Mouse (Mus musculus): ENCODE data around the gene Tbc1d10c. TPM values are rescaled to one million over a fixed set of nuclear protein-coding genes. Genes with fewer than 3 reads are reported as not detected.
A peak's percentile ranks its signal among the peaks of the same experiment; 100 is the strongest.

Gene Tbc1d10c
- polyA plus RNA-seq, 1 experiment from 2014 or later: 0.58 TPM

- ATAC-seq: no peak
- Histone ChIP-seq H3K4me1 (ENCODE audit: control insufficient read depth, insufficient read depth, low read length) (peaks cover 13% of the 10 kb centered on the region), H3K9ac (ENCODE audit: low read depth, low read length) (no peak overlapping the region), H3K4me2 (ENCODE audit: low read length) (no peak overlapping the region), H3K36me3 (ENCODE audit: control insufficient read depth, insufficient read depth, low read length) (0 out of 2 replicates have a peak, but pooled peaks cover 2% of the 10 kb centered on the region), H3K27ac (ENCODE audit: low read length) (no peak overlapping the region), H3K9me3 (replicated peaks; ENCODE audit: control insufficient read depth, low read length, poor library complexity, severe bottlenecking) (no peaks in the 10 kb centered on the region), H3K4me3 (ENCODE audit: low read depth, low read length) (no peak overlapping the region), H3K27me3 (ENCODE audit: control insufficient read depth, insufficient read depth, low read depth, low read length) (no peaks in the 10 kb centered on the region)
- WGBS: 84% methylated on average over 12 of the region's 12 CpGs
Measured at GRCm38 (mm10) chr19:4189051-4189620, 1.9 kb downstream of the Tbc1d10c start.

DNA sequence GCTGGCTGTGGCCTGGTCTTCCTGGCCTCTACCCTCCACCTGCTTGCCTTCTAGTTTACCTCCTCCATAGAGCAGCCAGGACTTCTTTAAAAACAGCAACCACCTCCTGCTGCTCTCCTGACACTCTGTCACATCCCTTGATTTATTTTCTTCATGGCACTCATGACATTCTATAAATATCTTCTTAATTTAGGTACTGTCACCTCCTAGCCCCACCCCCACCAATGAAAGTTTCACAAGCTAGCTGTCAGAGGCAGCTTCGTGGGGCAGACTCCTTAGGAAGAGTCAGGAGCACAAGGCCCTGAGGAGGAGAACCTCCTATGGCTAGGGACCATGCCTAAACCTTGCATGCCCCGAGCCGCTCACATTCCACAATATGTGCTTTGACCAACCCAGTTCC lies 3.8 kb downstream of the Tbc1d10c start:
- 77% methylated on average over 3 of the region's 3 CpGs for WGBS
- no peak for ATAC-seq
- peaks cover 3% of the 10 kb centered on the region; the same call in 1 of the 2 replicates for H3K4me1 ChIP-seq (ENCODE audit: control insufficient read depth, insufficient read depth, low read length)

DNA sequence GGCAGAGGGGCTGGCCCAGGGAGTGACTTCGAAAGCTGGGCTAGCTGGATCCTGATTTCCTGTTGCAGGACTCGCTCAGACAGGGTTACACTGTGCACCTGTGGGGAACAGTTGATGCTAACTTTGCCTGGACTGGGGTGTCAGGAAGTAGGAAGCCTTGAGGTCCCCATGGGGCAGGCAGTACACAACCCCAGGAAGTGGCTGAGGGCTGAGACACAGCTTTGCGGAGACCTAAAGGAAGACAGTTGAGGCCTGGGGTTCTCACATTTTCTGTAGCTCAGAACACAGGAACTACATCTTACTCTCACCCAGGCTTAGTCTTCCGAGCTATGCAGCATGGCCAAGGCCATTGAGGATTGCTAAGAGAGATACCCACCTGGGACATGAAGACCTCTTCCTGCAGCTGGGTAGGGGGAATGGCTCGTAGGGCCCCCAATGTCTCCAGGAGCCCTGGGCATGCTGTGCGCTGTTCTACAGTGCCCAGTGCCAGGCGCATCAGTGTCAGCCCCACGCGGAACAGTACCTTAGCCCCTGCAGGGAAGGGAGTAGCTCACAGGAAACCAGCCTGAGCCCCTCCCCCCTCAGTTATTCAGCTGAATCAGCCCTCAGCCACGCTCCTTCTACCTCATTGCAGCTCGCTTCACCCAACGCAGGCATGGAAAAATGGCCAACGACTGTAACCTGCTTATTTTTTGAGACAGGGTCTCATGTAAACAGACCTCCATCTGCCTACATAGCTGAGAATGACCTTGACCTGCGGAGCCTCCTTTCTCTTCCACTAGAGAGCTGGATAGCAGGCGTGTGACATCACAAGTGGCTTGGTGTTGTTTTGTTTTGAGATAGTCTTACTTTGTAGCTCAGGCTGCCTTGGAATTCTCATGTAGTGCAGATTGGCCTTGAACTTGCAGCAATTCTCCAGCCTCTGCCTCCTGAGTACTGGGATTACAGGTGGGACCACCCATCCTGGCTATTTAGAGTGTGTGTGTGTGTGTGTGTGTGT lies 5.8 kb downstream of the Tbc1d10c start:
- H3K27ac ChIP-seq (ENCODE audit: low read length): no peak overlapping the region
- 64% methylated on average over 15 of the region's 15 CpGs for WGBS

More for the DNA sequence above, 3.8 kb downstream of the Tbc1d10c start:
- no peak overlapping the region for H3K4me2 ChIP-seq (ENCODE audit: low read length)
- H3K27me3 ChIP-seq (ENCODE audit: control insufficient read depth, insufficient read depth, low read depth, low read length): no peaks in the 10 kb centered on the region
- H3K27ac ChIP-seq (ENCODE audit: low read length): no peak overlapping the region
- H3K9ac ChIP-seq (ENCODE audit: low read depth, low read length): no peak overlapping the region
- no peaks in the 10 kb centered on the region for H3K9me3 ChIP-seq (replicated peaks; ENCODE audit: control insufficient read depth, low read length, poor library complexity, severe bottlenecking)
- H3K4me3 ChIP-seq (ENCODE audit: low read depth, low read length): no peak overlapping the region
- no peaks in the 10 kb centered on the region for H3K36me3 ChIP-seq (ENCODE audit: control insufficient read depth, insufficient read depth, low read length)

GRCm38 (mm10) chr19:4183689-4184088 lies 7.4 kb downstream of the Tbc1d10c start:
- Histone ChIP-seq H3K4me1 (ENCODE audit: control insufficient read depth, insufficient read depth, low read length) (peaks cover 4% of the 10 kb centered on the region; the same call in 1 of the 2 replicates), H3K4me2 (ENCODE audit: low read length) (no peak overlapping the region), H3K27me3 (ENCODE audit: control insufficient read depth, insufficient read depth, low read depth, low read length) (no peaks in the 10 kb centered on the region), H3K4me3 (ENCODE audit: low read depth, low read length) (no peak overlapping the region), H3K27ac (ENCODE audit: low read length) (no peak overlapping the region), H3K9me3 (replicated peaks; ENCODE audit: control insufficient read depth, low read length, poor library complexity, severe bottlenecking) (no peaks in the 10 kb centered on the region), H3K36me3 (ENCODE audit: control insufficient read depth, insufficient read depth, low read length) (no peaks in the 10 kb centered on the region), H3K9ac (ENCODE audit: low read depth, low read length) (no peak overlapping the region)
- 62% methylated on average over 2 of the region's 2 CpGs for WGBS
- no peak for ATAC-seq

More for the DNA sequence above, 5.8 kb downstream of the Tbc1d10c start:
- H3K9ac ChIP-seq (ENCODE audit: low read depth, low read length): no peak overlapping the region
- H3K4me1 ChIP-seq (ENCODE audit: control insufficient read depth, insufficient read depth, low read length): peaks cover 4% of the 10 kb centered on the region; the same call in 1 of the 2 replicates
- H3K4me3 ChIP-seq (ENCODE audit: low read depth, low read length): no peak overlapping the region
- no peak overlapping the region for H3K4me2 ChIP-seq (ENCODE audit: low read length)
- no peaks in the 10 kb centered on the region for H3K9me3 ChIP-seq (replicated peaks; ENCODE audit: control insufficient read depth, low read length, poor library complexity, severe bottlenecking)
- ATAC-seq: no peak
- no peaks in the 10 kb centered on the region for H3K36me3 ChIP-seq (ENCODE audit: control insufficient read depth, insufficient read depth, low read length)
- H3K27me3 ChIP-seq (ENCODE audit: control insufficient read depth, insufficient read depth, low read depth, low read length): no peaks in the 10 kb centered on the region

DNA sequence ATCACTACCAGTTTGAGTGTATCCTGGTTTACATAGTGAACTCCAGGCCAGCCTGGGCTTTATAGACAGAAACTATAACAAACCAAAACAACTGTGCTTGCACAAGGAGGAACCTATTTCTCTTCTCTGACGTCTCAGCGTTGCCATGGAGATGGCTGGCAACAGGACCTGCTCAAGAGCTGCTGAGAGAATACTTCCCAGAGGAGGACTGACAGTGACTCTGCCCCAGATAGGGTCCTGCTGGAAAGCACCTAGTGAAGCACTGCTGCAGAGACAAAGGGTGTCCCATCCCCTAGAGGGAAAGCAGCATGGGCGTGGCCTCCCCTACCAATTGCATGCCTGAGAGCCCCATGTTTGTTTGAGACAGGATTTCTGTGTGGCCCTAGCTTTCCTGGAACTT lies 9.2 kb downstream of the Tbc1d10c start:
- no peaks in the 10 kb centered on the region for H3K27me3 ChIP-seq (ENCODE audit: control insufficient read depth, insufficient read depth, low read depth, low read length)
- 0 out of 2 replicates have a peak overlapping the region, but pooled peaks have one; percentile 10 for H3K9ac ChIP-seq (ENCODE audit: low read depth, low read length)
- no peaks in the 10 kb centered on the region for H3K9me3 ChIP-seq (replicated peaks; ENCODE audit: control insufficient read depth, low read length, poor library complexity, severe bottlenecking)
- H3K4me2 ChIP-seq (ENCODE audit: low read length): no peak overlapping the region
- 0 out of 2 replicates have a peak overlapping the region, but pooled peaks have one; percentile 8 for H3K27ac ChIP-seq (ENCODE audit: low read length)
- peak; percentile 45 for ATAC-seq
- H3K4me1 ChIP-seq (ENCODE audit: control insufficient read depth, insufficient read depth, low read length): peaks cover 4% of the 10 kb centered on the region; the same call in 1 of the 2 replicates
- H3K4me3 ChIP-seq (ENCODE audit: low read depth, low read length): no peak overlapping the region
- 43% methylated on average over 3 of the region's 3 CpGs for WGBS
- H3K36me3 ChIP-seq (ENCODE audit: control insufficient read depth, insufficient read depth, low read length): no peaks in the 10 kb centered on the region

GRCm38 (mm10) chr19:4180411-4180810 lies 10.7 kb downstream of the Tbc1d10c start:
- no peak overlapping the region for H3K27ac ChIP-seq (ENCODE audit: low read length)
- H3K4me3 ChIP-seq (ENCODE audit: low read depth, low read length): no peak overlapping the region
- 92% methylated on average over 7 of the region's 7 CpGs for WGBS
- no peak for ATAC-seq
- H3K4me2 ChIP-seq (ENCODE audit: low read length): no peak overlapping the region
- peaks cover 7% of the 10 kb centered on the region; the same call in 1 of the 2 replicates for H3K4me1 ChIP-seq (ENCODE audit: control insufficient read depth, insufficient read depth, low read length)
- no peaks in the 10 kb centered on the region for H3K27me3 ChIP-seq (ENCODE audit: control insufficient read depth, insufficient read depth, low read depth, low read length)
- no peaks in the 10 kb centered on the region for H3K36me3 ChIP-seq (ENCODE audit: control insufficient read depth, insufficient read depth, low read length)
- H3K9me3 ChIP-seq (replicated peaks; ENCODE audit: control insufficient read depth, low read length, poor library complexity, severe bottlenecking): no peaks in the 10 kb centered on the region
- no peak overlapping the region for H3K9ac ChIP-seq (ENCODE audit: low read depth, low read length)

DNA sequence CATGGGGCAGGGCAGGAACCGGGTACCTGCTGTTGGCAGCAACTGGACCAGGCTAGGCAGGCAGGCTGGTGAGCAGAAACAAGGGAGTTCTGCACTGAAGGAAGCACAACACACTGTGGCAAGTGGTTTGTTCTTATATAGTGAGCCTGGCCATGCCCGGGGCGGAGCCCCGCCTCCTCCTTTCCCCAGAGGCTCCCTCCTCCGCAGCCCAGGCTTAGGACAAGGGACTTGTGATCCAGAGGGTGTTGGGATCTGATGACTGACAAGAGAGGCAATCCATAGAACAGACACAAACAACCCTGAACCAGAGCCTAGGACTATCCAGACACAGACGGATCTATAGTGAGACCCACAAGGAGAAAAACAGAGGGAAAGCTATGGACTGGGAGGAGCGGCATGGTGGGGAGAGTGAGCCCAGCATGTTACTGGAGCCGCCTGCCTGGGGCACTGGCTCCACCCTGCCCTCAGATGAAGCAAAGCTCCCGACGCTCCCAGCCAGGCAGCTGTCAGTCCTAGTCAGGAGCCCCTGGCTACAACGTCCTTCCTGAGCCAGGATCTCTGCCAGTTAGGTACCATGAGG lies 15.6 kb downstream of the Tbc1d10c start, which contains the start of gene Carns1:
TSS of gene Carns1 (minus strand) at position 112 of the 580 bp plus-strand sequence.
- H3K4me1 ChIP-seq (ENCODE audit: control insufficient read depth, insufficient read depth, low read length): peaks cover 8% of the 10 kb centered on the region
- no peak for ATAC-seq

GRCm38 (mm10) chr19:4172925-4173324 lies 18.2 kb downstream of the Tbc1d10c start:
- Histone ChIP-seq H3K9ac (ENCODE audit: low read depth, low read length) (0 out of 2 replicates have a peak overlapping the region, but pooled peaks have one; percentile 6), H3K9me3 (replicated peaks; ENCODE audit: control insufficient read depth, low read length, poor library complexity, severe bottlenecking) (no peaks in the 10 kb centered on the region), H3K4me2 (ENCODE audit: low read length) (no peak overlapping the region), H3K27ac (ENCODE audit: low read length) (no peak overlapping the region), H3K4me3 (ENCODE audit: low read depth, low read length) (no peak overlapping the region), H3K4me1 (ENCODE audit: control insufficient read depth, insufficient read depth, low read length) (peaks cover 15% of the 10 kb centered on the region), H3K36me3 (ENCODE audit: control insufficient read depth, insufficient read depth, low read length) (no peaks in the 10 kb centered on the region), H3K27me3 (ENCODE audit: control insufficient read depth, insufficient read depth, low read depth, low read length) (no peaks in the 10 kb centered on the region)
- WGBS: 57% methylated on average over 11 of the region's 11 CpGs
- ATAC-seq: no peak

More for the DNA sequence above, 15.6 kb downstream of the Tbc1d10c start, which contains the start of gene Carns1:
- Histone ChIP-seq H3K4me2 (ENCODE audit: low read length) (peak within 1 kb of the TSS; percentile 29; the same call in 1 of the 2 replicates), H3K27me3 (ENCODE audit: control insufficient read depth, insufficient read depth, low read depth, low read length) (no peaks in the 10 kb centered on the region), H3K9ac (ENCODE audit: low read depth, low read length) (peak within 1 kb of the TSS; percentile 22), H3K36me3 (ENCODE audit: control insufficient read depth, insufficient read depth, low read length) (no peaks in the 10 kb centered on the region), H3K9me3 (replicated peaks; ENCODE audit: control insufficient read depth, low read length, poor library complexity, severe bottlenecking) (no peaks in the 10 kb centered on the region), H3K4me3 (ENCODE audit: low read depth, low read length) (no peak within 1 kb of the TSS), H3K27ac (ENCODE audit: low read length) (no peak within 1 kb of the TSS)
- under 1% methylated on average over 11 of the region's 11 CpGs for WGBS

All from midbrain, embryonic 16.5 days (tissue).